In the genomic region with DNA sequence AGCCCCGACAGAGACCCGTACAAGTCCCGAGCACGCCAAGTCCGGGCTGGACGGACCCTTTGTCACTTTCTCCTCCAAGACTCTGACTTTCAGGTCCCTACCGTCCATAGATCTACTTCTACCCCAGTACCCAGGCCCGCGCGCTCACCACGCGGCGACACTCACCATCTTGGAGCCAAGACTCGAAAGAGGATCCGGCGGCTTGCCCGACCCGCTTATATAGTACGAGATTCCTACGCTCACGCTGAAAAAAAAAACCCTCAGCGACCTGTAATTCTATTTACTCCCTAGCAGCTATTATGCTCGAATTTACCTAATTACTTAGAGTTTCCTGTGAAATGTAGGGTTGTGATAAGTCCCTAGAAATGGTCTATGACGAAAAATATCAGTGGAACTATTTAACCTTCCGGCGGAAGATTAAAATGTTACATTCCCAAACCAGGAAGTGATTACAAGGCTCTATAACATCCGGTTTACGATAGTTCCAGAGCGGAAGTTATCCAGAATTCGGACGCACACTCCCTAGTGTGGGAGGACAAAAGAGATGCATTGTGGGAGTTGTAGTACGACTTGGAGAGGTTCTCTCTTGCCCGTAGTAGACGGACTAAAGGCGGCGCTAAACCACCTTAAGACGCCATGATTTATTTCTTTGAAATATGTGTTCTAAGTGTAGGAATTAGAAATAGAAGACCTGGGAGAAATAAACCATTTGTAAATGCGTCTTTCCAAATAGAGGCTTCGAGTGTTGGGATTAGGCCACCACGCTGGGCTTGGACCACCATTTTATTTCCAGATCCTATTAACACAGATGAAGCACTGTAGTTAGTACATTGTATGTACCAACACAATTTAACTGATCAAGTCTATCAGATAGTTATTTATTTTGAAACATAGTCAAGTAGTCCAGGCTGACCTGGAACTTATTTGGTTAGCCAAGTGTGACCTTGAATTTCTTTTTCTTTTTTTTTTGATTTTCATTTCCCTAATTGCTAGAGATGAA, we compare ENCODE assay signal across 8 mouse cellular contexts. TPM values are rescaled to one million over a fixed set of nuclear protein-coding genes. Genes with fewer than 3 reads are reported as not detected.
DNase-seq lines count a peak whose midpoint lies in the region; ATAC-seq and TF ChIP-seq lines count a peak whose summit lies in the region.

Gene Rps26, minus strand, starts transcription at position 437 of the 1,000 bp plus-strand sequence.

- peaks cover 6% of the 10 kb centered on the region; the same call in 1 of the 2 replicates for H3K4me1 ChIP-seq in embryonic facial prominence, embryonic 14.5 days (ENCODE audit: control insufficient read depth, insufficient read depth, low read length)
- H3K4me1 ChIP-seq in heart, adult 2 months (ENCODE audit: control insufficient read depth, insufficient read depth, low read length), result peaks cover 3% of the 10 kb centered on the region
- peaks cover 7% of the 10 kb centered on the region for H3K4me1 ChIP-seq in limb, embryonic 13.5 days
- peaks cover 8% of the 10 kb centered on the region for H3K4me1 ChIP-seq in midbrain, embryonic 16.5 days (ENCODE audit: control insufficient read depth, insufficient read depth, low read length)

- no peaks in the 10 kb centered on the region for H3K79me2 ChIP-seq in heart, adult 2 months (replicated peaks; ENCODE audit: control insufficient read depth, insufficient read depth, low read length)

- H3K9ac ChIP-seq in embryonic facial prominence, embryonic 14.5 days (ENCODE audit: low read depth, low read length), result peak within 1 kb of the TSS; percentile 97
- H3K9ac ChIP-seq in heart, adult 2 months (ENCODE audit: low read depth, low read length), result peak within 1 kb of the TSS; percentile 90
- H3K9ac ChIP-seq in limb, embryonic 13.5 days, result peak within 1 kb of the TSS; percentile 96
- H3K9ac ChIP-seq in midbrain, embryonic 16.5 days (ENCODE audit: low read depth, low read length), result peak within 1 kb of the TSS; percentile 85

- TF ChIP-seq CTCF in heart, adult 2 months (IDR thresholded peaks at IDR 0.05), result peak; percentile 74

- 1% methylated on average over 40 of the region's 40 CpGs for WGBS in embryonic facial prominence, embryonic 14.5 days
- 1% methylated on average over 40 of the region's 40 CpGs for whole genome bisulfite sequencing in heart, adult 2 months
- under 1% methylated on average over 40 of the region's 40 CpGs for WGBS in limb, embryonic 13.5 days
- under 1% methylated on average over 40 of the region's 40 CpGs for WGBS in midbrain, embryonic 16.5 days

- TF ChIP-seq POLR2A in heart, adult 2 months (IDR thresholded peaks at IDR 0.05; ENCODE audit: insufficient read depth, low read depth, low read length), result peak; percentile 95

- peak; percentile 99 for DNase-seq in 3T3-L1 (ENCODE audit: low read depth, low spot score)
- peak; percentile 68 to 73 for DNase-seq in adrenal gland, postnatal 4 days (ENCODE audit: low spot score in 2 of 2)
- DNase-seq in embryonic facial prominence, embryonic 14.5 days (ENCODE audit: low spot score), result peak; percentile 100
- DNase-seq in heart, adult 2 months, result peak; percentile 85 to 88
- peak; percentile 91 to 98 for DNase-seq in kidney, adult 8-10 months
- DNase-seq in spleen, postnatal 10 days (ENCODE audit: low spot score in 2 of 2), result peak; percentile 87 to 88

- peak within 1 kb of the TSS; percentile 72 for H3K4me3 ChIP-seq in embryonic facial prominence, embryonic 14.5 days (ENCODE audit: low read depth, low read length)
- peak within 1 kb of the TSS; percentile 77 for H3K4me3 ChIP-seq in heart, adult 2 months
- peak within 1 kb of the TSS; percentile 85 for H3K4me3 ChIP-seq in limb, embryonic 13.5 days
- H3K4me3 ChIP-seq in midbrain, embryonic 16.5 days (ENCODE audit: low read depth, low read length), result peak within 1 kb of the TSS; percentile 89

- H3K27me3 ChIP-seq in embryonic facial prominence, embryonic 14.5 days (replicated peaks; ENCODE audit: control insufficient read depth, insufficient read depth, low read length), result no peaks in the 10 kb centered on the region
- H3K27me3 ChIP-seq in heart, adult 2 months (ENCODE audit: control insufficient read depth, insufficient read depth, low read length), result no peaks in the 10 kb centered on the region
- H3K27me3 ChIP-seq in limb, embryonic 13.5 days, result no peaks in the 10 kb centered on the region
- H3K27me3 ChIP-seq in midbrain, embryonic 16.5 days (ENCODE audit: control insufficient read depth, insufficient read depth, low read depth, low read length), result no peaks in the 10 kb centered on the region

- H3K36me3 ChIP-seq in embryonic facial prominence, embryonic 14.5 days (ENCODE audit: control insufficient read depth, insufficient read depth, low read length), result peaks cover 36% of the 10 kb centered on the region
- peaks cover 5% of the 10 kb centered on the region for H3K36me3 ChIP-seq in heart, adult 2 months (ENCODE audit: control insufficient read depth, insufficient read depth, low read length)
- peaks cover 30% of the 10 kb centered on the region for H3K36me3 ChIP-seq in limb, embryonic 13.5 days
- peaks cover 13% of the 10 kb centered on the region for H3K36me3 ChIP-seq in midbrain, embryonic 16.5 days (ENCODE audit: control insufficient read depth, insufficient read depth, low read length)

- intact Hi-C loops in heart, adult 2 months (cut with DNase I), result loop anchor here (1.0 to 10.0 kb wide), 5 partner anchors 47 to 324 kb away; partner anchors contain the start of genes Gdf11 and Pan2

- H3K9me3 ChIP-seq in embryonic facial prominence, embryonic 14.5 days (ENCODE audit: control insufficient read depth, low read length), result no peaks in the 10 kb centered on the region
- H3K9me3 ChIP-seq in limb, embryonic 13.5 days, result no peaks in the 10 kb centered on the region
- no peaks in the 10 kb centered on the region for H3K9me3 ChIP-seq in midbrain, embryonic 16.5 days (replicated peaks; ENCODE audit: control insufficient read depth, low read length, poor library complexity, severe bottlenecking)

- peak within 1 kb of the TSS; percentile 76 for H3K27ac ChIP-seq in embryonic facial prominence, embryonic 14.5 days (replicated peaks; ENCODE audit: low read depth, low read length)
- peak within 1 kb of the TSS; percentile 100 for H3K27ac ChIP-seq in heart, adult 2 months
- peak within 1 kb of the TSS; percentile 63 for H3K27ac ChIP-seq in limb, embryonic 13.5 days
- H3K27ac ChIP-seq in midbrain, embryonic 16.5 days (ENCODE audit: low read length), result peak within 1 kb of the TSS; percentile 88

- H3K4me2 ChIP-seq in embryonic facial prominence, embryonic 14.5 days (ENCODE audit: low read depth, low read length), result peak within 1 kb of the TSS; percentile 91
- peak within 1 kb of the TSS; percentile 97 for H3K4me2 ChIP-seq in limb, embryonic 13.5 days (replicated peaks)
- peak within 1 kb of the TSS; percentile 83 for H3K4me2 ChIP-seq in midbrain, embryonic 16.5 days (ENCODE audit: low read length)

- 0 out of 2 replicates have a peak, but pooled peaks have one; percentile 44 for TF ChIP-seq EP300 in heart, adult 2 months (IDR thresholded peaks at IDR 0.05; ENCODE audit: insufficient read depth, low read depth, low read length)

- ATAC-seq in embryonic facial prominence, embryonic 14.5 days (ENCODE audit: low read depth), result peak; percentile 98
- peak; percentile 97 for ATAC-seq in limb, embryonic 13.5 days (ENCODE audit: low FRiP score, low read depth)
- peak; percentile 97 for ATAC-seq in midbrain, embryonic 16.5 days

RNA-seq across cellular contexts. Expression of gene Rps26, which starts in this region (rescaled TPM):
- 100 to 1,000 TPM; 935 to 938 TPM for total RNA-seq in adrenal gland, postnatal 4 days (2021)
- polyA plus RNA-seq in embryonic facial prominence, embryonic 14.5 days (2014; fragmentation: Nextera tagmentation; extraction: Ambion mirVana), result 1,114 and 1,162 TPM in 2 replicates
- 100 to 1,000 TPM; 229 to 279 TPM for total RNA-seq in heart, adult 2 months (2021)
- polyA plus RNA-seq in heart, adult 2 months (2012; rRNA removed), result 315 and 337 TPM in 2 replicates
- polyA plus RNA-seq in limb, embryonic 13.5 days (2015; fragmentation: Nextera tagmentation; extraction: Ambion mirVana), result 752 and 768 TPM in 2 replicates
- 295 and 315 TPM in 2 replicates for polyA plus RNA-seq in midbrain, embryonic 16.5 days (2015; fragmentation: Nextera tagmentation; extraction: Ambion mirVana)

Comparison
In these comparisons a context has a peak if more than half of its experiments do, and no peak if none do; other contexts are left out.
1. Peak in every context shown above with its lines: DNase-seq, ATAC-seq, H3K4me3 ChIP-seq and H3K27ac ChIP-seq.